ENCODE assay signal across 8 mouse cellular contexts in the genomic region with DNA sequence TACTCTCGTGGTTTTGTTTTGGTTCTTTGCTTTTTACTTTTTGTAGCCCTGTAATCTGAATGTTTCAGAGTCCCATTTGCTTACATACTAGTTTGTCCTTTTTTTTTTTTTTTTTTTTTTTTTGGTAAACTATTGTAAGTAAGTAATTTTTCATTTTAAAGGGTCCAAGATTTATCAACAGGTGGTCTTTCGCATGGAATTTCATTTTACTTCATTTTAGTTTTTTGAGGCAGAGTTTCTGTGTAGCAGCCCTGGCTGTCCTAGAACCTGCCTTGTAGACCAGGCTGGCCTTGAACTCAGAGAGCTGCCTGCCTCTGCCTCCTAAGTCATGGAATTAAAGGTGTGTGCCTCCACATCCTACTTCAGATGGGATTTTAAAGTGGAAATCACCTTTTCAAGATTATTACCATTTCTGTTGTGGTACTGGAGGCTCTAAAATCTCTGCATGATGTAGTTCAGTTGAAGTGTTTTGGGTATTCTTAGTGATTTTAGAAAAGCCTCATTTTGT. TPM values are rescaled to one million over a fixed set of nuclear protein-coding genes. Genes with fewer than 3 reads are reported as not detected.
DNase-seq lines count a peak whose midpoint lies in the region; ATAC-seq and TF ChIP-seq lines count a peak whose summit lies in the region.

No protein-coding gene starts in this region.

- H3K4me1 ChIP-seq in lung, embryonic 16.5 days (replicated peaks; ENCODE audit: control insufficient read depth, insufficient read depth, low read length): peaks cover 6% of the 10 kb centered on the region
- H3K4me1 ChIP-seq in embryonic facial prominence, embryonic 15.5 days: no peaks in the 10 kb centered on the region
- peaks cover 5% of the 10 kb centered on the region; the same call in 1 of the 2 replicates for H3K4me1 ChIP-seq in limb, embryonic 12.5 days (replicated peaks)
- no peaks in the 10 kb centered on the region for H3K4me1 ChIP-seq in stomach, embryonic 15.5 days
- no peaks in the 10 kb centered on the region; the same call in 1 of the 2 replicates for H3K4me1 ChIP-seq in cerebellum, adult 2 months (ENCODE audit: control insufficient read depth, insufficient read depth, low read length)

- H3K9ac ChIP-seq in lung, embryonic 16.5 days (ENCODE audit: low read length): peak overlapping the region; percentile 87
- no peak overlapping the region for H3K9ac ChIP-seq in embryonic facial prominence, embryonic 15.5 days
- H3K9ac ChIP-seq in limb, embryonic 12.5 days (replicated peaks): peak overlapping the region; percentile 72; the same call in 1 of the 2 replicates
- H3K9ac ChIP-seq in stomach, embryonic 15.5 days: no peak overlapping the region

- peak overlapping the region; percentile 93 for H3K27ac ChIP-seq in lung, embryonic 16.5 days (ENCODE audit: low read length)
- H3K27ac ChIP-seq in embryonic facial prominence, embryonic 15.5 days (replicated peaks): peak overlapping the region; percentile 96; the same call in 1 of the 2 replicates
- no peak overlapping the region for H3K27ac ChIP-seq in limb, embryonic 12.5 days
- H3K27ac ChIP-seq in stomach, embryonic 15.5 days: no peak overlapping the region; the same call in 1 of the 2 replicates
- H3K27ac ChIP-seq in cerebellum, adult 2 months (ENCODE audit: insufficient read depth, low read length): no peak overlapping the region

- no peak for TF ChIP-seq POLR2A in cerebellum, adult 2 months (IDR thresholded peaks at IDR 0.05; ENCODE audit: borderline replicate concordance, insufficient read depth, low read length)

- no peaks in the 10 kb centered on the region for H3K27me3 ChIP-seq in lung, embryonic 16.5 days (ENCODE audit: control insufficient read depth, insufficient read depth, low read depth, low read length)
- H3K27me3 ChIP-seq in embryonic facial prominence, embryonic 15.5 days: no peaks in the 10 kb centered on the region
- no peaks in the 10 kb centered on the region for H3K27me3 ChIP-seq in limb, embryonic 12.5 days
- no peaks in the 10 kb centered on the region for H3K27me3 ChIP-seq in stomach, embryonic 15.5 days (replicated peaks)
- H3K27me3 ChIP-seq in cerebellum, adult 2 months (ENCODE audit: control insufficient read depth, insufficient read depth, low read length): no peaks in the 10 kb centered on the region

- DNase-seq in lung, adult 18-20 months: no peak
- DNase-seq in Muller cell, postnatal 12 days (ENCODE audit: inconsistent ontology term): no peak
- DNase-seq in layer of hippocampus, adult 9-11 months: no peak
- DNase-seq in cerebellum, adult 2 months: no peak

- WGBS in lung, embryonic 16.5 days: 35% methylated on average over 2 of the region's 2 CpGs
- 41% methylated on average over 2 of the region's 2 CpGs for WGBS in embryonic facial prominence, embryonic 15.5 days
- WGBS in limb, embryonic 12.5 days: 56% methylated on average over 2 of the region's 2 CpGs
- 37% methylated on average over 2 of the region's 2 CpGs for WGBS in stomach, embryonic 15.5 days
- WGBS in cerebellum, adult 2 months: 55% methylated on average over 2 of the region's 2 CpGs

- H3K4me2 ChIP-seq in lung, embryonic 16.5 days (ENCODE audit: low read depth, low read length): peak overlapping the region; percentile 66
- H3K4me2 ChIP-seq in embryonic facial prominence, embryonic 15.5 days (replicated peaks): peak overlapping the region; percentile 71
- H3K4me2 ChIP-seq in limb, embryonic 12.5 days: peak overlapping the region; percentile 67
- H3K4me2 ChIP-seq in stomach, embryonic 15.5 days: peak overlapping the region; percentile 67

- H3K9me3 ChIP-seq in lung, embryonic 16.5 days (ENCODE audit: control insufficient read depth, low read length): no peaks in the 10 kb centered on the region
- no peaks in the 10 kb centered on the region for H3K9me3 ChIP-seq in embryonic facial prominence, embryonic 15.5 days (replicated peaks)
- H3K9me3 ChIP-seq in limb, embryonic 12.5 days: no peaks in the 10 kb centered on the region
- no peaks in the 10 kb centered on the region for H3K9me3 ChIP-seq in stomach, embryonic 15.5 days

- no peaks in the 10 kb centered on the region for H3K36me3 ChIP-seq in lung, embryonic 16.5 days (ENCODE audit: control insufficient read depth, insufficient read depth, low read length)
- no peaks in the 10 kb centered on the region for H3K36me3 ChIP-seq in embryonic facial prominence, embryonic 15.5 days
- peaks cover 12% of the 10 kb centered on the region; the same call in 1 of the 2 replicates for H3K36me3 ChIP-seq in limb, embryonic 12.5 days
- 0 out of 2 replicates have a peak, but pooled peaks cover 4% of the 10 kb centered on the region for H3K36me3 ChIP-seq in stomach, embryonic 15.5 days

- ATAC-seq in lung, embryonic 16.5 days (ENCODE audit: low read depth): no peak
- no peak for ATAC-seq in embryonic facial prominence, embryonic 15.5 days (ENCODE audit: insufficient number of reproducible peaks, low FRiP score, low TSS enrichment, low read depth)
- no peak for ATAC-seq in limb, embryonic 12.5 days (ENCODE audit: insufficient number of reproducible peaks, insufficient read depth, low FRiP score, low TSS enrichment, low read depth)
- ATAC-seq in stomach, embryonic 15.5 days (ENCODE audit: insufficient read depth, low FRiP score, low read depth): no peak

- peak overlapping the region; percentile 92 for H3K4me3 ChIP-seq in lung, embryonic 16.5 days (ENCODE audit: low read length)
- peak overlapping the region; percentile 90 for H3K4me3 ChIP-seq in embryonic facial prominence, embryonic 15.5 days (replicated peaks)
- peak overlapping the region; percentile 75 for H3K4me3 ChIP-seq in limb, embryonic 12.5 days (replicated peaks)
- H3K4me3 ChIP-seq in stomach, embryonic 15.5 days (replicated peaks): peak overlapping the region; percentile 63
- no peak overlapping the region for H3K4me3 ChIP-seq in cerebellum, adult 2 months (replicated peaks; ENCODE audit: insufficient read depth, low read depth, low read length)

- TF ChIP-seq CTCF in cerebellum, adult 2 months (IDR thresholded peaks at IDR 0.05; ENCODE audit: borderline replicate concordance, insufficient read depth, low read depth, low read length): no peak

RNA-seq across cellular contexts. Expression of a gene that starts 2.2 kb away (rescaled TPM):
- 27.7 and 28.1 TPM in 2 replicates for polyA plus RNA-seq in lung, embryonic 16.5 days (2015; fragmentation: Nextera tagmentation; extraction: Ambion mirVana)
- 19.6 and 23.8 TPM in 2 replicates for polyA plus RNA-seq in embryonic facial prominence, embryonic 15.5 days (2015; fragmentation: Nextera tagmentation; extraction: Ambion mirVana)
- 23.4 and 26.7 TPM in 2 replicates for polyA plus RNA-seq in limb, embryonic 12.5 days (2016; fragmentation: Nextera tagmentation; extraction: Ambion mirVana)
- 22.4 and 23.6 TPM in 2 replicates for polyA plus RNA-seq in stomach, embryonic 15.5 days (2015; fragmentation: Nextera tagmentation; extraction: Ambion mirVana)
- 29.8 and 30.2 TPM in 2 replicates for polyA plus RNA-seq in cerebellum, adult 2 months (2012; rRNA removed)

Comparison
In these comparisons a context has a peak if more than half of its experiments do, and no peak if none do; other contexts are left out.
1. H3K27ac ChIP-seq: peak in lung, embryonic 16.5 days (single experiment) and embryonic facial prominence, embryonic 15.5 days (single experiment); none in limb, embryonic 12.5 days (single experiment), stomach, embryonic 15.5 days (single experiment) and cerebellum, adult 2 months (single experiment).
2. H3K9ac ChIP-seq: peak in lung, embryonic 16.5 days (single experiment) and limb, embryonic 12.5 days (single experiment); none in embryonic facial prominence, embryonic 15.5 days (single experiment) and stomach, embryonic 15.5 days (single experiment).
3. Peak in every context shown above with its lines, with median percentiles within 50 percentile points of each other: H3K4me2 ChIP-seq.